Mouse (Mus musculus): ENCODE data around the gene Gm17349. TPM values are rescaled to one million over a fixed set of nuclear protein-coding genes. Genes with fewer than 3 reads are reported as not detected.
"Not testable (repeated sequence)": the region's sequence is repeated elsewhere in the genome, so short reads cannot be mapped to it uniquely, and the experiment has no call there.

The Gm17349 gene
- polyA plus RNA-seq, 1 experiment from 2014 or later: not detected

GRCm38 (mm10) chr15:99731167-99731566 is 25.9 kb upstream of the Gm17349 start:
- TF ChIP-seq CTCF (IDR thresholded peaks at IDR 0.05; ENCODE audit: low read depth): no peak
- H3K36me3 ChIP-seq (ENCODE audit: insufficient read depth): peaks cover 51% of the 10 kb centered on the region

GRCm38 (mm10) chr15:99729056-99729783 is 23.9 kb upstream of the Gm17349 start:
- H3K9ac ChIP-seq: no peak overlapping the region
- H3K27ac ChIP-seq (ENCODE audit: low read depth): no peak overlapping the region
- H3K9me3 ChIP-seq (ENCODE audit: low read depth, low read length): no peaks in the 10 kb centered on the region
- peaks cover 3% of the 10 kb centered on the region for H3K4me1 ChIP-seq (ENCODE audit: insufficient read depth)
- ATAC-seq (ENCODE audit: insufficient read depth): no peak
- no peaks in the 10 kb centered on the region for H3K27me3 ChIP-seq (ENCODE audit: insufficient read depth, low read length)
- H3K4me2 ChIP-seq: no peak overlapping the region
- H3K36me3 ChIP-seq (ENCODE audit: insufficient read depth): peaks cover 33% of the 10 kb centered on the region
- no peak for DNase-seq
- TF ChIP-seq CTCF (IDR thresholded peaks at IDR 0.05; ENCODE audit: low read depth): no peak
- H3K4me3 ChIP-seq (ENCODE audit: low read depth, low read length): no peak overlapping the region
- 97% methylated on average over 3 of the region's 4 CpGs for WGBS

More at GRCm38 (mm10) chr15:99731167-99731566, 25.9 kb upstream of the Gm17349 start:
- WGBS: 96% methylated on average over 2 of the region's 2 CpGs
- no peak for DNase-seq
- H3K4me1 ChIP-seq (ENCODE audit: insufficient read depth): peaks cover 3% of the 10 kb centered on the region
- H3K4me3 ChIP-seq (ENCODE audit: low read depth, low read length): no peak overlapping the region
- no peak for ATAC-seq (ENCODE audit: insufficient read depth)
- H3K9me3 ChIP-seq (ENCODE audit: low read depth, low read length): no peaks in the 10 kb centered on the region
- no peak overlapping the region for H3K27ac ChIP-seq (ENCODE audit: low read depth)
- no peak overlapping the region for H3K4me2 ChIP-seq
- no peaks in the 10 kb centered on the region for H3K27me3 ChIP-seq (ENCODE audit: insufficient read depth, low read length)
- H3K9ac ChIP-seq: no peak overlapping the region

GRCm38 (mm10) chr15:99728211-99728610 is 22.9 kb upstream of the Gm17349 start:
- H3K4me3 ChIP-seq (ENCODE audit: low read depth, low read length): no peak overlapping the region
- no peak overlapping the region for H3K9ac ChIP-seq
- peaks cover 26% of the 10 kb centered on the region for H3K36me3 ChIP-seq (ENCODE audit: insufficient read depth)
- H3K9me3 ChIP-seq (ENCODE audit: low read depth, low read length): no peaks in the 10 kb centered on the region
- DNase-seq (no peak), ATAC-seq (ENCODE audit: insufficient read depth) (no peak)
- H3K4me2 ChIP-seq: no peak overlapping the region
- TF ChIP-seq CTCF (IDR thresholded peaks at IDR 0.05; ENCODE audit: low read depth): no peak
- WGBS: 90% methylated on average over 5 of the region's 5 CpGs
- peaks cover 10% of the 10 kb centered on the region for H3K4me1 ChIP-seq (ENCODE audit: insufficient read depth)
- H3K27me3 ChIP-seq (ENCODE audit: insufficient read depth, low read length): no peaks in the 10 kb centered on the region
- H3K27ac ChIP-seq (ENCODE audit: low read depth): no peak overlapping the region

GRCm38 (mm10) chr15:99727525-99727924 is 22.2 kb upstream of the Gm17349 start:
- Histone ChIP-seq H3K9ac (no peak overlapping the region), H3K4me2 (no peak overlapping the region), H3K36me3 (ENCODE audit: insufficient read depth) (peaks cover 22% of the 10 kb centered on the region), H3K4me3 (ENCODE audit: low read depth, low read length) (no peak overlapping the region), H3K27ac (ENCODE audit: low read depth) (no peak overlapping the region), H3K27me3 (ENCODE audit: insufficient read depth, low read length) (no peaks in the 10 kb centered on the region), H3K4me1 (ENCODE audit: insufficient read depth) (peaks cover 11% of the 10 kb centered on the region), H3K9me3 (ENCODE audit: low read depth, low read length) (no peaks in the 10 kb centered on the region)
- DNase-seq: no peak
- no peak for ATAC-seq (ENCODE audit: insufficient read depth)
- TF ChIP-seq CTCF (IDR thresholded peaks at IDR 0.05; ENCODE audit: low read depth): no peak
- 93% methylated on average over 12 of the region's 12 CpGs for WGBS

GRCm38 (mm10) chr15:99727039-99727438 is 21.7 kb upstream of the Gm17349 start:
- WGBS: 92% methylated on average over 4 of the region's 5 CpGs
- not testable (repeated sequence) for H3K27ac ChIP-seq (ENCODE audit: low read depth); H3K27me3 ChIP-seq (ENCODE audit: insufficient read depth, low read length); H3K4me3 ChIP-seq (ENCODE audit: low read depth, low read length); H3K9ac ChIP-seq; ATAC-seq (ENCODE audit: insufficient read depth); H3K9me3 ChIP-seq (ENCODE audit: low read depth, low read length); DNase-seq
- Histone ChIP-seq H3K36me3 (ENCODE audit: insufficient read depth) (peaks cover 22% of the 10 kb centered on the region), H3K4me2 (peak overlapping the region; percentile 71; the same call in 1 of the 2 replicates), H3K4me1 (ENCODE audit: insufficient read depth) (peaks cover 11% of the 10 kb centered on the region)

GRCm38 (mm10) chr15:99726549-99726948 is 21.3 kb upstream of the Gm17349 start:
- peak overlapping the region; percentile 71 for H3K4me2 ChIP-seq
- peaks cover 11% of the 10 kb centered on the region for H3K4me1 ChIP-seq (ENCODE audit: insufficient read depth)
- peak overlapping the region; percentile 84 for H3K9ac ChIP-seq
- H3K4me3 ChIP-seq (ENCODE audit: low read depth, low read length): peak overlapping the region; percentile 84
- no peaks in the 10 kb centered on the region for H3K27me3 ChIP-seq (ENCODE audit: insufficient read depth, low read length)
- no peak overlapping the region for H3K27ac ChIP-seq (ENCODE audit: low read depth)
- no peak for TF ChIP-seq CTCF (IDR thresholded peaks at IDR 0.05; ENCODE audit: low read depth)
- H3K9me3 ChIP-seq (ENCODE audit: low read depth, low read length): no peaks in the 10 kb centered on the region
- DNase-seq (no peak), ATAC-seq (ENCODE audit: insufficient read depth) (no peak)
- 70% methylated on average over 2 of the region's 2 CpGs for WGBS
- peaks cover 22% of the 10 kb centered on the region for H3K36me3 ChIP-seq (ENCODE audit: insufficient read depth)

GRCm38 (mm10) chr15:99725341-99726155 is 20.3 kb upstream of the Gm17349 start, which contains the start of gene Cox14:
TSS of gene Cox14 (plus strand) at chr15:99725618.
- Histone ChIP-seq H3K9me3 (ENCODE audit: low read depth, low read length) (no peaks in the 10 kb centered on the region), H3K4me2 (peak within 1 kb of the TSS; percentile 71), H3K36me3 (ENCODE audit: insufficient read depth) (peaks cover 25% of the 10 kb centered on the region), H3K4me3 (ENCODE audit: low read depth, low read length) (peak within 1 kb of the TSS; percentile 84), H3K4me1 (ENCODE audit: insufficient read depth) (peaks cover 11% of the 10 kb centered on the region), H3K27me3 (ENCODE audit: insufficient read depth, low read length) (no peaks in the 10 kb centered on the region), H3K27ac (ENCODE audit: low read depth) (peak within 1 kb of the TSS; percentile 92), H3K9ac (peak within 1 kb of the TSS; percentile 84)
- peak; percentile 100 for DNase-seq
- peak; percentile 98 for TF ChIP-seq CTCF (IDR thresholded peaks at IDR 0.05; ENCODE audit: low read depth)
- under 1% methylated on average over 61 of the region's 68 CpGs for WGBS
- peak; percentile 93 for ATAC-seq (ENCODE audit: insufficient read depth)
